8 mouse cellular contexts compared by ENCODE assay signal in genomic region chr17:31121975-31122374, GRCm38 (mm10). TPM values are rescaled to one million over a fixed set of nuclear protein-coding genes. Genes with fewer than 3 reads are reported as not detected.
DNase-seq lines count a peak whose midpoint lies in the region; ATAC-seq lines count a peak whose summit lies in the region.

No protein-coding gene starts in this region.

- H3K4me1 ChIP-seq in kidney, embryonic 15.5 days, result peaks cover 9% of the 10 kb centered on the region; the same call in 1 of the 2 replicates

- H3K9ac ChIP-seq in kidney, embryonic 15.5 days, result no peak overlapping the region

- H3K36me3 ChIP-seq in kidney, embryonic 15.5 days, result no peaks in the 10 kb centered on the region

- H3K9me3 ChIP-seq in kidney, embryonic 15.5 days (replicated peaks), result no peaks in the 10 kb centered on the region

- peak; percentile 26 for DNase-seq in kidney, adult 18-20 months
- peak; percentile 56 for DNase-seq in CD4-positive helper T cell, adult 2 months (ENCODE audit: low read depth, low spot score)
- peak; percentile 34 for DNase-seq in T-cell, adult 2 months (ENCODE audit: low spot score)
- DNase-seq in embryo, embryonic 10 days (ENCODE audit: low spot score), result peak; percentile 78
- DNase-seq in kidney, postnatal 4 days, result peak; percentile 71 to 73
- DNase-seq in retina, embryonic 14.5 days (ENCODE audit: low spot score), result peak; percentile 68
- DNase-seq in adipocyte (ENCODE audit: low spot score), result no peak

- H3K27me3 ChIP-seq in kidney, embryonic 15.5 days, result peaks cover 4% of the 10 kb centered on the region; the same call in 1 of the 2 replicates

- H3K4me2 ChIP-seq in kidney, embryonic 15.5 days, result no peak overlapping the region

- 17% methylated on average over 8 of the region's 8 CpGs for WGBS in kidney, embryonic 15.5 days

- no peak overlapping the region for H3K27ac ChIP-seq in kidney, embryonic 15.5 days

- no peak for ATAC-seq in kidney, embryonic 15.5 days (replicated peaks; ENCODE audit: low FRiP score)

- no peak overlapping the region for H3K4me3 ChIP-seq in kidney, embryonic 15.5 days (replicated peaks)

RNA-seq across cellular contexts. Expression of gene Tff3, which starts 7.5 kb away (rescaled TPM):
- 1.4 and 49.7 TPM in 2 replicates for polyA plus RNA-seq in kidney, embryonic 15.5 days (2015; fragmentation: Nextera tagmentation; extraction: Ambion mirVana)

RNA-seq across cellular contexts. Expression of gene Tff2, which starts 22.1 kb away (rescaled TPM):
- 1.1 and 1.6 TPM in 2 replicates for polyA plus RNA-seq in kidney, embryonic 15.5 days (2015; fragmentation: Nextera tagmentation; extraction: Ambion mirVana)

RNA-seq across cellular contexts. Expression of gene Tff1, which starts 43.1 kb away (rescaled TPM):
- 0.32 and 0.57 TPM in 2 replicates for polyA plus RNA-seq in kidney, embryonic 15.5 days (2015; fragmentation: Nextera tagmentation; extraction: Ambion mirVana)
